Mouse (Mus musculus): ENCODE results near the gene Hbb-bs. TPM values are rescaled to one million over a fixed set of nuclear protein-coding genes. Genes with fewer than 3 reads are reported as not detected.
"Not testable (repeated sequence)": the region's sequence is repeated elsewhere in the genome, so short reads cannot be mapped to it uniquely, and the experiment has no call there.

The Hbb-bs gene
- 100 to 1,000 TPM; 365 to 420 TPM for total RNA-seq (2021)

DNA sequence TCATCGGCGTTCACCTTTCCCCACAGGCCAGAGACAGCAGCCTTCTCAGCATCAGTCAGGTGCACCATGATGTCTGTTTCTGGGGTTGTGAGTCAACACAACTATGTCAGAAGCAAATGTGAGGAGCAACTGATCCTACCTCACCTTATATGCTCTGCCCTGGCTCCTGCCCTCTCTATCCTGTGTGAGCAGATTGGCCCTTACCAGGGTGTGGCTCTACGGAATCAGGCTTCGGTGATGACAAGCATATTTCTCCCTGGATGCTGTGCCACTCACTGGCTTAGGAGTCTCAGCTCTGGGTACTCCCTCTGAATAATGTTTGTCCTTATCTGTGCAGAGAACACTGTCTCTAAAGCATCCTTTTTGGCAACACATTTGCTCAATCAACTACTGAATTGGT, at the start of gene Hbb-bs:
Gene Hbb-bs (minus strand): TSS at position 289 of the 400 bp plus-strand sequence.
- no peak for DNase-seq (ENCODE audit: low spot score in 2 of 2)
- intact Hi-C loops (cut with DNase I): no loop called here

DNA sequence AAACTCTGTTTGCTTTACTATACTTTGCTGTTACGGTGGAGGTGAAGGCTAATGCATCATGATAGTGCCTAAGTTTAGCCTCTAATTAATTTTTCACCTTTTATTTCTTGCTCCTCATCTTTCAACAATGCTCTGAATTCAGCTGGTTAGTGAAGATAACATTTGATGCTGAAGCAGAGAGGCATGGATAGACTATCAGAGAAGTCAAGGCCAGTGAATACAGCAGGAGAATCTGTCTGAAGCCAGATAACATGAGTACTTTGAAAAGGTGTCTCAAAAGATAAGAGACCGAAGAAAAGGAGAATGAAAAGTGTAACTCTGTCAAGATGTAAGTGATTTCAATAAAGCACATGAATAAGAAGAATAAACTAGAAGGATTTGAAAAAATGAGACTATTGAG, 49.2 kb upstream of the Hbb-bs start:
- no peak for DNase-seq (ENCODE audit: low spot score in 2 of 2)
- intact Hi-C loops (cut with DNase I): no loop called here

DNA sequence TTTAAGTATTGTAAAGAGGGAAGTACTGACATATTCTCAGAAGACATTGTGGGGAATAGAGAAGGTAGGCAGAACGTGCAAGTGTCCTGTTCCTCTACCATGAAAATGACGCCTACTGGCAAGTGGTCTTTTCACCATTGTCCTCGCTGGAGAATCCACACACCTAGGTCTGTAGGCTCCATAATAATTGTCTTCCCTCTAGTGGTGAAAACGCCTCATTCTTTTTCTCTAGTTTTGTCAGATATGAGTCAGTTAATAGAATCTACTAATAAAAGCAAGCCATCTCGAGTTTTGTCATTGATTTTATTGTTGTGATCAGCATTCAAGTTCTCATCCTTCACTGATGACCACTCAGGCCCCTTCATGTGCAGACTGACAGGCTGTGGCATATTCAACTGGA, 46.6 kb upstream of the Hbb-bs start:
- no peak for DNase-seq (ENCODE audit: low spot score in 2 of 2)
- intact Hi-C loops (cut with DNase I): loop anchor here (5.0 kb wide), 2 partner anchors 1207 to 1362 kb away; no protein-coding TSS in a partner anchor

DNA sequence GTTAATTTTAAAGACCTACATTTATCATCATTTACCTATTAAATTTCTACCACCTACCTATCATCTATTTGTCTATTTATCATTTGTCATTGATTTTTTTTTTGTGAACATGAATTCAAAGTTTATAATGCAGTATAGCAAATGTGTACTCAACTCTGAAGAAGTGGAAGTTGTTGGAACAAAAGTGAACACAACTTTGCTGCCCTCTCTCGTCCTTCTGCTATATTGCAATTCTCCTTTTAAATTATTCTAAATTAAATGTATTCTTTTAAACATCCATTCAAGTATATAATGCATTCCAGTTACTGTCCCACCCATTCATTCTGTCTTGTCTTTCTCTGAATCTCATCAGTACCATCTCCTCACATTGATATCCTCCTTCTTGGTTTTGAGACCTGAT, 45.2 kb upstream of the Hbb-bs start:
- no peak for DNase-seq (ENCODE audit: low spot score in 2 of 2)
- intact Hi-C loops (cut with DNase I): loop anchor here (5.0 kb wide), 2 partner anchors 1206 to 1361 kb away; no protein-coding TSS in a partner anchor

DNA sequence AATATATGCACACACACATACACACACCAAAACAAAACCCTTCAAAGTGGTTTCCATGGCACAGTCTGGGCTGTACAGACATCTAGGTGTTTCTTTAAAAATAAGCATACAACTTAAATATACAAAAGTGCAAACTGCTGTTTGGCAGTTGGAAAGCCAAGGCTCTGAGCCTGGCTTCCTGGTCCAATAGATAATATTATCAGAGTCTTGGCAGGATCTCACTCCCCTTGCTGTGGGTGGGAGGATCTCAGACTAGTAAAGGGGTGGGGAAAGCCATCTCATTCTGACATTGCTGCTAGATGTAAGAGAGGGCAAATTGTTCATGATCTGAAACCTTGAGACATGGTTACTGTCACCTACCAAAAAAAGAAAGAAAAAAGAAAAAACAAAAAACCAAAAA, 42.8 kb upstream of the Hbb-bs start:
- no peak for DNase-seq (ENCODE audit: low spot score in 2 of 2)
- intact Hi-C loops (cut with DNase I): loop anchor here (5.0 kb wide), 2 partner anchors 1203 to 1358 kb away; no protein-coding TSS in a partner anchor

DNA sequence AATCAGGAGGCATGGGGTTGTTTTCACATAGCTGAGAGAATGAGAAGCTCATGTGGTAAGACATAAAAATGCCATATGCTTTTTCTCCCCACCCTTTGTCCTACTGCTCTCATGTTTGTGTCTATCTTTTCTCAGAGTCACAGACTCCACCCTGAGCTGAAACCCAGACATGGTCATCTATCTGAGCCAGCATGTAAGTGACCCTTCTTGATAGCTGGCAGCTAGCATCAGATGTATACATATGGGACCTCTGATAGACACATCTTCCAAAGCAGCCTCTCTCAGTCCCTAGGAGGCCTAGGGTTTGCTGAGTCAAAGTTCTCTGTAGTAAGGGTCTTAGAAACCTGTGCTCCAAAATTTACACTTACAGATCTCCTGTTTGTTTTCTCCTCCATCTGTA, 37.8 kb upstream of the Hbb-bs start:
- intact Hi-C loops (cut with DNase I): no loop called here
- DNase-seq (ENCODE audit: low spot score in 2 of 2): no peak

DNA sequence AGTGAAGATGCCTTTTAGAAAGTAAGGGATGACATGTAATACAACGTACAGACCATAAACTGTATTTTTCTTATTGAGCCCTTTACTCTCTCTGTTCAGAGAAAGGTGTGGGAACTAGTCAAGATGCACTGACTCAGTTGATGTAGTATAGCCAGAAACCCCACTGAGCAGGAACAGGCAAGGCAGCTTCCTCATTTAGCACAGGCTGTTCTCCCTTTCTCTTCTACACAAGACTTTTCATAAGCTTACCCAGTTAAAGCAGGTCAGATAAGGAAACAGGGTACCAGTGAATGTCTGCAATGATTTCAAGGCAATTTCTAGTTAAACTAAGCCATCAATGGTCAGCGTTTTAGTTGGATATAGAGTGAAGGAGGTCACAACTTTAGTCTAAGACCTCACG, 33.6 kb upstream of the Hbb-bs start:
- intact Hi-C loops (cut with DNase I): no loop called here
- no peak for DNase-seq (ENCODE audit: low spot score in 2 of 2)

DNA sequence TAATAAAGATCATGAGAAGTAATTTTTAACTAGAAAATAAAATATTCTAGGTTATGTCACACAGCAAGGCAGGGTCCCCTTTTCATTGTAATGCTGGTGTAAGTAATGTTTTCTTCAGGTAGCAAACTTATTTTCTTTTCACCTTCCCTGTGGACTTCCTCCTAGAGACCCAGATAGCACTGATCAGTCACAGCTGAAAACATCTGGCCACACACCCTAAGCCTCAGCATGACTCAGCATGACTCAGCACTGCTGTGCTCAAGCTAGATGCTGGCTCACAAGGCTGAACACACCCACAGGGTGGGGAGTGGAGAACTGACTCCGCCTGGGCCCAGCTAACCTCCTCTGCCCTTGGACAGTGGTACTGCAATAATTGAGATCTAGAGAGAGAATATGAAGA, 33.0 kb upstream of the Hbb-bs start:
- intact Hi-C loops (cut with DNase I): no loop called here
- no peak for DNase-seq (ENCODE audit: low spot score in 2 of 2)

DNA sequence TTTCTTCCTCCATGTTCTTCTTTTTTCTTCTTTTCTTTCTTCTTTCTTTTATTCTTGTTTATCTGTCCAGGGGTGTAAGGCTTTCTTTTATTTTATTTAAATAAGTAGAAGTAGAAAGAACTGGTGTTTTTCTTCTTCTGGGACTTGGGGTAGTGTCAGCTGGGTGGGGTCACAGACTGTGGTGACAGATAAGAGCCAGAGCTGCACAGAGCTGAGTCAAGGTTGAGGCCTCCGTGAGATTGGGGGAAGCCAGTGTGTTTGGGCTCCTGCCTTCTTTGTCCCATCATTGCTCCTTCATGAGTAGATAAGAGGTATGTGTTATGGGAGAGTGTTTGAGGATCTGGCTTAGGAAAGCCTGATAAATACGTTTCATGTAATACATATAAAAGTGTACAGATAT, 31.2 kb upstream of the Hbb-bs start:
- no peak for DNase-seq (ENCODE audit: low spot score in 2 of 2)
- intact Hi-C loops (cut with DNase I): no loop called here

DNA sequence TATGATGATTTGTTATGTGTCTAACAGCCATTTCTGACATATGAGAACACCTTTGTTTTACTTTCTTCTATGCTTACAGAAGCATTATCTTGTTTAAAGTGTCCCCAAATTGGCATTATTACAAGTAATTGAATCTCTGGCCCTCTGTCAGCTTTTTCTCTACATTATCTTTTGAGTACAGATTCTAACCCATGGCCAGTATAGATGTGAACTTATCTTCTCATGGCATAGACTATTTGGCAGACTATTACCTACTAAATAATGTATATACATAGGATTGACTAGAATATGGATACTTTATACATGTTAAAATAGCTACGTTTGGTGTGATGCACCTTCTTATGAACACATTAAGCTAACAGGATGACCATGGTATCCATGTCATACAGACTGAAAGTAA, 26.8 kb upstream of the Hbb-bs start:
- DNase-seq (ENCODE audit: low spot score in 2 of 2): no peak
- intact Hi-C loops (cut with DNase I): no loop called here

DNA sequence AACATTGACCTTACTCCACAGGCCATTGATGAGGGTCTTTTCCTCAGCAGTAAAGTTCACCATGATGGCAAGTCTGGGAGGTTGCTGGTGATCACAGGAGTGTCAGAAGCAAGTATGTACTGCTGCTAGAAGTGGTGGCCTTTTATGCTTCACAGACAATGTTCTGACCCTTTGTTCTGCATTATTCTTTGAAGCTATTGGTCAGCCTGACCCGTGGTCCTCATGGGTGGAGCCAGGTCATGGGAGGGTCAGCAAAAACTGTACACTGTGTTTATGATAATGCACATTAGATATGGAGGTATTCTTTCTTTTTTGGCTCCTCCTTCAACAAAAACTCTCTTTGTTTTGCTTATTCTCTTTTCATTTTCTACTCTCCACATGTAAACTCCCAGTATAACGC, 25.2 kb upstream of the Hbb-bs start, which contains the start of gene Hbb-y:
Gene Hbb-y (minus strand): TSS at position 127 of the 400 bp plus-strand sequence.
- DNase-seq (ENCODE audit: low spot score in 2 of 2): no peak
- intact Hi-C loops (cut with DNase I): no loop called here

DNA sequence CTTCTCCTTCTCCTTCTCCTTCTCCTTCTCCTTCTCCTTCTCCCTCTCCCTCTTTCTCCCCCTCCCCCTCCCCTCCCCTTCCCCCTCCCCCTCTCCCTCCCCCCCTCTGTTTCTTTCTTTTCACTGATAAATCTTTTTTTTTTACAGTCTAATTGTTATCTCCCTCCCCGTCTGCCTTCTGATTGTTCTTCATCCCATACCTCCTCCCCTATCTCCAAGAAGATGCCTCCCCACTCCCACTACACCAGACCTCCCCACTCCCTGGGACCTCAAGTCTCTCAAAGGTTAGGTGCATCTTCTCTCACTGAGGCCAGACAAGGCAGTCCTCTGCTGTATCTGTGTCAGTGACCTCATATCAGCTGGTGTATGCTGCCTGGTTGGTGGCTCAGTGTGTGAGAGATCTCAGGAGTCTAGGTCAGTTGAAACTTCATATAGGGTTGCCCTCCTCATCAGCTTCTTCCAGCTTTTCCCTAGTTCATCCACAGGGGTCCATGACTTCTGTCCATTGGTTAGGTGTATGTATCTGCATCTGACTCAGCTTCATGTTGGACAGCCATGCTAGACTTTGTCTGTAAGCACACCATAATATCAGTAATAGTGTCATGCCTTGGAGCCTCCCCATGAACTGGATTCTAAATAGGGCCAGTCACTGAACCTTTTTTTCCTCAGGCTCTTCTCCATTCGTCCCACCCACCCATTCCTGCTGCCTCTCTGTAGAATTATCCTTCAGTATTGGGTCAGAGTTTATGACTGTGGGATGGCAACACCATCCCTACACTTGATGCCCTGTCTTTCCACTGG, 16.8 kb upstream of the Hbb-bs start:
- no peak for DNase-seq (ENCODE audit: low spot score in 2 of 2)
- intact Hi-C loops (cut with DNase I): no loop called here

DNA sequence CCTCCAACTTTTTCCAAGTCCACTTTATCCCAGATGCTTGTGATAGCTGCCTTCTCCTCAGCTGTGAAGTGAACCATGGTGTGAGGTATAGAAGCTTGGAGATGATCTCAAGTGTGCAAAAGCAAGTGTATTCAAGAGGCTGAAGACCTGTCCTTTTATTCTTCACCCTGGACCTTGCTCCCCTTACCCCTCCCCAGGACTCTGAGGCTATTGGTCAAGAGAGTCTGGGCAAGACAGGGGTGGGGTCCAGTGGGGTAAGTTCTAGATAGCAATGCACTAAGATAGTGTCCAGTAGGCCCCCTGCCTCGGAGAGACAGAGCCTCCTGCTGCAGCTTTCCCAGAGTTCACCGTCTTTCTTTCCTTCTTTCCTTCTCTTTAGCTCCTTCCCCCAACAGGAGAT, 15.1 kb upstream of the Hbb-bs start, which contains the start of gene Hbb-bh1:
Gene Hbb-bh1 (minus strand): TSS at position 131 of the 400 bp plus-strand sequence.
- no peak for DNase-seq (ENCODE audit: low spot score in 2 of 2)
- intact Hi-C loops (cut with DNase I): no loop called here

DNA sequence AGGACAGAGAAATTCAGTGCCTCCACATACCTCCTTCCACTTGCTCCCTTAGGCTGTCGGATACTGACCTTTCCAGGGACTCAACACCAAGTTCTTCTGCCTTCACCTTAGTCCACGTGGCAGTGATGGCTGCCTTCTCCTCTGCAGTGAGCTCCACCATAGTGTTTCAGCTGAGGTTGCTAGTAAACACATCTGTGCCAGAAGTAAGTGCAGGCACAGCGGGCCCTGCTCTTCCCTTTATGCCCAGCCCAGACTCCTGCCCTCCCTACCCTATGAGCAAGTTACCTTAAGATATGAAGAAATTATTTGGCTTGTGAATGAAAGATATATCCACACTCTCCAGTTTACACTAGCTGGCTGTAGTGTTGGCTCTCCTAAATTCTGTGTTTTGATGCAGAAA, 12.4 kb upstream of the Hbb-bs start, which contains the start of gene Hbb-bh2:
Gene Hbb-bh2 (minus strand): TSS at position 253 of the 400 bp plus-strand sequence.
- no peak for DNase-seq (ENCODE audit: low spot score in 2 of 2)
- intact Hi-C loops (cut with DNase I): no loop called here

DNA sequence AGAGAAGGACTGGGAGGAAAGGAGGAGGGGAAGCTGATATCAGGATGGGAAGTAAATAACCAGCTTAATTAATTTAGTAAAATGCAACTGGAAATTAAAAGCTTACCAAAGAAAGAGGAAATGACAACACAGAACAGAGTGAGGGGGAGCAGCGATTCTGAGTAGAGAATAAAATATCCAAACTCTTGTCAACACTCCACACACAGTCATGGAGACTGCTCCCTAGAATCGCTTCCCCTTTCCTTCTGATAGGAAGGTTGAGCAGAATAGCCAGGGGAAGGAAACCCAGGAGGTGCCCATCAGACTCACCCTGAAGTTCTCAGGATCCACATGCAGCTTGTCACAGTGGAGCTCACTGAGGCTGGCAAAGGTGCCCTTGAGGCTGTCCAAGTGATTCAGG, 757 bp downstream of the Hbb-bs start:
- DNase-seq (ENCODE audit: low spot score in 2 of 2); intact Hi-C loops (cut with DNase I): not testable (repeated sequence)

DNA sequence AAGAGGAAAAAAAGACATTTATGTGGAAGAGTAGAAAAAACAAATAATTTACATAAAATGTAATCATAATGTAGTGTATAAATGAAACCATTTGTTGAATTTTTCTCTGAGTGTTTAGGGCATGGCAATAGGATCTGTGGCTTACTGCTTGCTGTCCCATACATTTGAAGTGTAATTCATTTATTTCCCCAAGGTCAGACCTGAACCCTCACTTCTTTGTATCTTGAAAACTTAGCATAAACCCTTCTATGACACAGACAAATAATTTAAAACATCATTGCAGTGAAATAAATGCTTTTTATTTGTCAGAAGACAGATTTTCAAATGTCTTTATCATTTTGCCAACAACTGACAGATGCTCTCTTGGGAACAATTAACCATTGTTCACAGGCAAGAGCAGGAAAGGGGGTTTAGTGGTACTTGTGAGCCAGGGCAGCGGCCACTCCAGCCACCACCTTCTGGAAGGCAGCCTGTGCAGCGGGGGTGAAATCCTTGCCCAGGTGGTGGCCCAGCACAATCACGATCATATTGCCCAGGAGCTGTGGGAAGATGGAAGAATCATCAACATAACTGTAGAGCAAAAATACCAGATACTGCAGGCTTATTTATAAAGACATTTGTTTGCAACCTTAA, 1.5 kb downstream of the Hbb-bs start:
- intact Hi-C loops (cut with DNase I): no loop called here
- DNase-seq (ENCODE audit: low spot score in 2 of 2): no peak

DNA sequence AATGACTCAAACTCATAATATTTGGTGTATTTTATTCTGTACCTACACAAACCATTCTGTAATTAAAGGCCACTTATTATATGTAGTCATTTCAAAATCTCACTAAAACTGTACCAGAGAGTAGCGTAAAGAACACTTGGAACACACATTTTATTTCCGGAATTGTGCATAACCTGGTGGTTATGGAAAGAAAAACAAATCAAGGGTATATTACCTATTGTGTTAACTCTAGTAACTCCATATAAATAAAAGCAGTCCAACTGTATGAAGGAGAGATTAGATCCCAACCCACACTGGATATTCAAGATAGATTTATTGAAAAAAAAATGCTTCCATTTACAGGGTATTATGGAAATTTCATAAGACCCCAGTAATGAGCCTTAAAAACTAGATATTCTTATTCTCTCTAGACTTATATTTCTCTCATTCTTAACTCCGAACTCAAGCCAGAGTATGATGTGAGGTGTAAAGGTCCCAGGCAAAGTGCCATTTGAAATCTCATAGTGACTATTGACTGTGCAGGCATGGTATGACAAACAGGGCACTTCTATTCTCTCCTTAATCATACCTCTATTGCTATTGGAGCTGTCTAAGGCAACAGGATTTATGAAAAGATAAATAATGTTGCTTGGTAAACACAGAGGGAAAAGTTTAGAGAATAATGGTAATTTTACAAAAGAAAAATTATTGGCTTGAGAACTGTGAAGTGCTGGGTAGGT, 2.2 kb downstream of the Hbb-bs start:
- intact Hi-C loops (cut with DNase I): no loop called here
- DNase-seq (ENCODE audit: low spot score in 2 of 2): no peak

DNA sequence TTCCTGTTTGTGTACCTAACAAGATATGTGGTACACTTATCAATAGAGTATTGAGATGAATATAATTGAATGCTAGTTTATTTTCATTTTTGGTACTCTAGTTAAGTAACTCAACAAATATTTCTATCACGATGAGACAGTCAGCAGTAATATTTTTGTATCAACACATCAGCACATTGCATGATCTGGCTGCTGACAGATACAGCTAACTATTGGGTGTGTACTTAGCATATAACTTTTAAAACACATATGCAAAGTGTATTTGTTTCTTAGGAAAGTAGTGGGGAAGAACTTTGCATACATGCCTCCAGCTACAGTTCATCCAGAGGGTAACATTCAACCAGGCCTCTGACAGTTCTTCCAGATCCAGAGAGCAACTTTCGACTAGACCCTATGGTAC, 3.3 kb downstream of the Hbb-bs start:
- no peak for DNase-seq (ENCODE audit: low spot score in 2 of 2)
- intact Hi-C loops (cut with DNase I): no loop called here

DNA sequence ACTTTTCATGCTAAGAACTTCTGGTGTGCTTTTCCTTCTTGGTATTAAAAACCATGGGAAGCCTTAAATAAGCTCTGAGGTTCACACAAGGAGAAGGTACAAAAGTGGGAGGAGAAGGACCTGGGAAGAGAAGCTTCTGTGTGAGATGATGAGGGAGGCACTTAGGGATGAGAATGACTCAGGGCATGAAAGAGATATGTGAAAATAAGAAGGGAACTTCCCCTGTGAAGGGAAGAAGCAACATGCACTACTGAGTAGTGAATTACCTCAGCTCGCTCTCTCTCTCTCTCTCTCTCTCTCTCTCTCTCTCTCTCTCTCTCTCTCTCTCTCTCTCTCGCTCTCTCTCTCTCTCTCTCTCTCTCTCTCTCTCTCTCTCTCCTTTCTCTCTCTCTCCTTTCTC, 12.8 kb downstream of the Hbb-bs start:
- DNase-seq (ENCODE audit: low spot score in 2 of 2); intact Hi-C loops (cut with DNase I): not testable (repeated sequence)

DNA sequence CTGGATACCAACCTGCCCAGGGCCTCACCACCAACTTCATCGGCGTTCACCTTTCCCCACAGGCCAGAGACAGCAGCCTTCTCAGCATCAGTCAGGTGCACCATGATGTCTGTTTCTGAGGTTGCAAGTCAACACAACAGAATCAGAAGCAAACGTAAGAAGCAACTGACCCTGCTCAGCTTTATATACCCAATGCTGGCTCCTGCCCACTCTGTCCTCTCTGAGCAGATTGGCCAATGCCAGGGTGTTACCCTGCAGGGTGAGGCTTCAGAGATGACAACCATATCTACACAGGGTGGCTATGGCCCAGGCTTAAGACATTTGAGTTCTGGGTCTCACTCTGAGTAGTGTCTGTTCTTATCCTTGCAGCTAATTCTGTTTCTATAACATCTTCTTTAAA, 14.1 kb downstream of the Hbb-bs start, which contains the start of gene Hbb-bt:
Gene Hbb-bt (minus strand): TSS at position 231 of the 400 bp plus-strand sequence.
- intact Hi-C loops (cut with DNase I): no loop called here
- no peak for DNase-seq (ENCODE audit: low spot score in 2 of 2)
